Mouse (Mus musculus) lung, embryonic 15.5 days (tissue): ENCODE data around the gene Tmem150c. TPM values are rescaled to one million over a fixed set of nuclear protein-coding genes. Genes with fewer than 3 reads are reported as not detected.
A peak's percentile ranks its signal among the peaks of the same experiment; 100 is the strongest.

Experiments
- ATAC-seq: fragments of 200-750 bp; cut with Nextera tagmentation; 2 replicates; pipeline ENCODE4 v1.8.0; 2017; ENCODE audit warnings: moderate number of reproducible peaks, borderline replicate concordance; ENCODE audit not compliant: low FRiP score, low TSS enrichment; ENCODE audit errors: extremely low read depth
- H3K27ac ChIP-seq: fragments of 300-500 bp; sonication (generic); 2 replicates; pipeline ENCODE4 v1.5.1; 2015; ENCODE audit warnings: moderate library complexity, mild to moderate bottlenecking, inconsistent platforms
- H3K27me3 ChIP-seq: fragments of 300-500 bp; sonication (generic); 2 replicates; pipeline ENCODE4 v1.6.1; 2015; ENCODE audit warnings: inconsistent platforms
- H3K36me3 ChIP-seq: fragments of 300-500 bp; sonication (generic); 2 replicates; pipeline ENCODE4 v1.6.1; 2015; ENCODE audit warnings: inconsistent platforms
- H3K4me1 ChIP-seq: fragments of 300-500 bp; sonication (generic); 2 replicates; pipeline ENCODE4 v1.6.1; 2015; ENCODE audit warnings: inconsistent platforms
- H3K4me2 ChIP-seq: fragments of 300-500 bp; sonication (generic); 2 replicates; pipeline ENCODE4 v1.6.1; 2015; ENCODE audit warnings: inconsistent platforms, mild to moderate bottlenecking, moderate library complexity
- H3K4me3 ChIP-seq: fragments of 300-500 bp; sonication (generic); 2 replicates; pipeline ENCODE4 v1.5.1; 2015; ENCODE audit warnings: mild to moderate bottlenecking, inconsistent platforms
- H3K9ac ChIP-seq: fragments of 300-500 bp; sonication (generic); 2 replicates; pipeline ENCODE4 v1.6.1; 2015; ENCODE audit warnings: inconsistent platforms
- H3K9me3 ChIP-seq: fragments of 300-500 bp; sonication (generic); 2 replicates; pipeline ENCODE4 v1.6.1; 2016; ENCODE audit warnings: inconsistent platforms
- WGBS: fragments of 180-500 bp; shearing (Covaris S2); methylation state at CpG from one replicate; pipeline ENCODE4 v1.1.7; 2015; 5-methylcytosine and 5-hydroxymethylcytosine counted together
- polyA plus RNA-seq: library from polyadenylated mRNA; unstranded; fragments of >200 nt; fragmentation: Nextera tagmentation; extraction: Ambion mirVana; gene quantifications from 2 replicates; pipeline ENCODE4 v1.2.1, GENCODE M21; 2015

Gene Tmem150c
- polyA plus RNA-seq, 1 experiment from 2014 or later, result 7.9 TPM

DNA sequence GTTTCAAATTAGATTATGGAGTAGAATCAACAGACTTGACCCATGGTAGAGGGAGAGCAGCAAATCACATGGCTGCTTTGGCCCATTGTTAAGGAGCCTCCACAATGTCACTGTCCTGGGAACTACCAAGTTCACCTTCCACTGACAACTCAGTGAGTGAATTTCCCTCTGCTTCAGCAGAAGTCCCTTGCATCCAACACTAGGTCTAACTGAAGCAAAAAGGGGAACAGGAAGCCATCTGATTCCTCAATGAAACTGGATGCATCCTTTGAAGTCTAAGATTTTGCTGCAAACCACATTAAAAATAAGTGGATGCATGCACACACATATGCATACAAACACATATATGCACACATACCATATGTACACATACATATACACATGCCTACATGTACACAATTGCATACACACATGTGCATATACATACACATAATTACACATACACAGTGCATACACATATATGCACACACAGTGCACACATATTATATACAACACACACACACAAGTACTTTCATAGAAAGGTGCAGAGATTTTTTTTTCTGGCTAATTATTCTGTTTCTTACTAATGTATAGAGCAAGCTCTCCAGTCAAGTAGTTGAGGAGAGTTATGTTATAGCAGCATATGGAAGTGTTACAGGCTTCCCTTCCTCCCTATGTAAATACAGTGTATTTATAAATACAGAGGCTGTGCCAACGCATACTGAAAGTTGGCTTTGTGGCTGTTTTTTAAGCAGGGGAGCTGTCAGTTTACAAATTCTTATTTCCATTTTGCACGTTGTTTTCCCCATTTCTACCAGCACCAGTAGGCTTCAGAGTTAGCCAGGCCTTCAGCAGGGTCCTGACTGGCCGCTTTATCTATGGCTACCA, 27.7 kb upstream of the Tmem150c start:
- ATAC-seq, result peak; percentile 27; the same call in 1 of the 2 replicates
- Histone ChIP-seq H3K9me3 (no peaks in the 10 kb centered on the region), H3K9ac (no peak overlapping the region), H3K4me3 (no peak overlapping the region), H3K27ac (peak overlapping the region; percentile 74), H3K4me1 (peaks cover 33% of the 10 kb centered on the region), H3K36me3 (no peaks in the 10 kb centered on the region), H3K4me2 (no peak overlapping the region), H3K27me3 (no peaks in the 10 kb centered on the region)
- 37% methylated on average over 3 of the region's 3 CpGs for WGBS

DNA sequence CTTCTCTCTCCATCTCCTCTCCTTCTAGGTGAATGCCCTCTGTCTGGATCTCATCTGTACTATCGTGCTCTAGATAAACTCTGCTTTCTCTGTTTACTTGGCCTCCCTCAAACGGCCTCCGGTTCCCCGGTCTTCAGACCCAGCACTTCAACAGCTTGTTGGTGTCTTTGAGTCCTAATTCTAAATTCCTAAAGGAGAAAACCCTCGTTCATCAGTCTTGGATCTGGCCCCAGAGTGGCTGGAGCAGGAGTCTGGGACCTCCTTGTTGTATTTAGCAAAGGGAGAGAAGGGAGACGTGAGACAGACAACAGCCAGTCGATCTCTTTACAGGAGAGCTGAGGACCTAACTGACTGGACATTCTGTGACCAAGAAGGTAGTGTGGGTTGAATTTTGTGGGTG, 27.0 kb upstream of the Tmem150c start:
- peak overlapping the region; percentile 74 for H3K27ac ChIP-seq
- no peak overlapping the region for H3K9ac ChIP-seq
- no peaks in the 10 kb centered on the region for H3K9me3 ChIP-seq
- peak; percentile 66 for ATAC-seq
- no peak overlapping the region for H3K4me2 ChIP-seq
- no peak overlapping the region for H3K4me3 ChIP-seq
- peaks cover 35% of the 10 kb centered on the region for H3K4me1 ChIP-seq
- no peaks in the 10 kb centered on the region for H3K36me3 ChIP-seq
- H3K27me3 ChIP-seq, result no peaks in the 10 kb centered on the region
- WGBS, result 17% methylated on average over 7 of the region's 7 CpGs

DNA sequence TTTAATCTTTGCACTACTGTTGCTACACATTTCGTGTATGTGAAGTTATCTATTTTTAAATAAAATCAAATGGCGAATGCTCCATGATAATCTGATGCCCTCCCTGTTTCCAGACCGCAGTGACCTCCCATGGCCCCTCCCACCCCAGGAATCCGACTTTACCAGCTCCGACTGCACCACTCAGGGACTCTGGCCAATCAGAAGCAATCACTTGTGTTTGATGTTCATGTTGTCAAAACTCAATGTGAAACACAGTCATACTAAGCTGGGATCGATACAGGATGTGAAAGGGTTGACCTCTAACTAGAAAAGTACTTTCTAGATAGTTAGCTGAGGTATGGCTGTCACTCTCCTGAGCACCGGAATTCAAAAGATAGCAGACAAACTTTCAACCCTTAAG, 26.3 kb upstream of the Tmem150c start:
- WGBS, result 13% methylated on average over 7 of the region's 7 CpGs
- H3K4me2 ChIP-seq, result peak overlapping the region; percentile 6; the same call in 1 of the 2 replicates
- no peak overlapping the region for H3K4me3 ChIP-seq
- H3K9me3 ChIP-seq, result no peaks in the 10 kb centered on the region
- H3K9ac ChIP-seq, result no peak overlapping the region
- no peaks in the 10 kb centered on the region for H3K27me3 ChIP-seq
- H3K36me3 ChIP-seq, result no peaks in the 10 kb centered on the region
- no peak for ATAC-seq
- peak overlapping the region; percentile 74 for H3K27ac ChIP-seq
- H3K4me1 ChIP-seq, result peaks cover 40% of the 10 kb centered on the region

DNA sequence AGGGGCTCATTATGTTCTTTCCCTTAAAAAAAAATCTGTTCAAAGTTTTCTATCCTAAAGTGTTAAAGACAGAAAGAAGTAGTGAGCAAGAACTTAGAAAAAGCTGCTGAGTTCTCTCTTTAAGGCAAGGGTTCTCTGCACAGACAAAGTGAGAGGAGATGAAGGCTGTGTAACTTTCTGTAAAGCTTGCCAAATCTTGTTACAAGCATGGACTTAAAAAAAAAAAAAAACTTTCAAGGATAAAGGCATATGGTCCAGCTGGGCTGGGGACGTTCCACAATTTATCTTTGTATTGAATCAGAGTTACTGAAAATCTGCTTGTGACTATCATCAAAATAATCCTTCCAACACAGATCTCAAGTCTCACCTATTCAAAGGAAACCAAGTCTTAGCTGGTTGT, 21.4 kb upstream of the Tmem150c start:
- Histone ChIP-seq H3K36me3 (no peaks in the 10 kb centered on the region), H3K9ac (no peak overlapping the region), H3K27me3 (no peaks in the 10 kb centered on the region), H3K4me3 (no peak overlapping the region), H3K4me1 (peaks cover 52% of the 10 kb centered on the region), H3K27ac (peak overlapping the region; percentile 71), H3K9me3 (no peaks in the 10 kb centered on the region), H3K4me2 (no peak overlapping the region)
- 38% methylated on average over 1 of the region's 1 CpGs for WGBS
- ATAC-seq, result 0 out of 2 replicates have a peak, but pooled peaks have one; percentile 37

DNA sequence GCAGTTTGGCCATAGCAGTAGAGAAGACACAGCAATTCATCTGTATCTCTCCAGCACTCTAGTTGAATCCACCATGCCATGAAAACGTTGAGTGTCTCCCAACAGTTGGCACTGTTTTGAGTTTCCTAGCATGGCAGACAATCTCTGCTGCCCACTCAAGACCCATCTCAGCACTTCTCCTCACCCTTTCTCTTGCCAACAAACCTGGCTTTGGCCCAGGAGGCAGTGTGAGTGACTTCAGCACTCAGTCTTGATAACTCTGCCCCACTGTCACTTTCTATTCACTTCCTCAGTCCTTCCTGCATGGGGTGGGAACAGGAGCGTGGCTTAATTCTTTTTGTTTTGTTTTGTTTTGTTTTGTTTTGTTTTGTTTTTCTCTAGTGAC, 19.2 kb upstream of the Tmem150c start:
- H3K4me2 ChIP-seq, result no peak overlapping the region
- no peak for ATAC-seq
- no peaks in the 10 kb centered on the region for H3K27me3 ChIP-seq
- peaks cover 38% of the 10 kb centered on the region for H3K4me1 ChIP-seq
- no peak overlapping the region for H3K9ac ChIP-seq
- H3K4me3 ChIP-seq, result no peak overlapping the region
- no peaks in the 10 kb centered on the region for H3K9me3 ChIP-seq
- 50% methylated on average over 2 of the region's 2 CpGs for WGBS
- H3K36me3 ChIP-seq, result no peaks in the 10 kb centered on the region
- H3K27ac ChIP-seq, result no peak overlapping the region

DNA sequence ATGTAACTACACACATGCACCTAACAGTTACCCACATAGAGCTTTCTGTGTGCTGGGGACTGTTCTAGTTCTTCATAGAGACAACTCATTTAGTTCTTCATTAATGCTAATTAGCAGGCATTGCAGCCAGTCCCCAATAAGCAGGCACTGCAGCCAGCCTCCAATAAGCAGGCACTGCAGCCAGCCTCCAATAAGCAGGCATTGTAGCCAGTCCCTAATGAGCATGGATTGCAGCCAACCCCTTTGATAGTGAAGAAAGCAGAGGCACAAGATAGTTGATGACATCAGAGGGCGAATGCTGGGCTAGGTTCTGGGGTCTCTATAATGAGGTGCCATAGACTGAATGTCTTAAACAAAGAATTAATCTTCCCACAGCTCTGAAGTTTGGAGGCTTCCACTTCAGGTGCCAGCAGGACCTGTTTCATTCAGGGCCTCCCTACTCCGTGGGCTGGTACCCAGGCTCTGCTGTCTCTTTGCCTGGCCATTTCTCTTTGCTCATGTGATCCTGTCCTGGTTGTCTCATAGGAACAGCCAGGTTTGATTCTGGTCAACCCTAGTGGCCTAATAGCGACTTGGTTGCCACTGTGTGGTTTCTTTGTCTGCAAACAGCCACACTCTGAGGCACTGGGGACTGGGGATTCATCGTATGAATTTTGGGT, 18.6 kb upstream of the Tmem150c start:
- Histone ChIP-seq H3K9ac (no peak overlapping the region), H3K27ac (no peak overlapping the region), H3K27me3 (no peaks in the 10 kb centered on the region), H3K4me1 (peaks cover 38% of the 10 kb centered on the region), H3K9me3 (no peaks in the 10 kb centered on the region), H3K4me2 (no peak overlapping the region), H3K36me3 (no peaks in the 10 kb centered on the region), H3K4me3 (no peak overlapping the region)
- 63% methylated on average over 4 of the region's 4 CpGs for WGBS
- ATAC-seq, result no peak

DNA sequence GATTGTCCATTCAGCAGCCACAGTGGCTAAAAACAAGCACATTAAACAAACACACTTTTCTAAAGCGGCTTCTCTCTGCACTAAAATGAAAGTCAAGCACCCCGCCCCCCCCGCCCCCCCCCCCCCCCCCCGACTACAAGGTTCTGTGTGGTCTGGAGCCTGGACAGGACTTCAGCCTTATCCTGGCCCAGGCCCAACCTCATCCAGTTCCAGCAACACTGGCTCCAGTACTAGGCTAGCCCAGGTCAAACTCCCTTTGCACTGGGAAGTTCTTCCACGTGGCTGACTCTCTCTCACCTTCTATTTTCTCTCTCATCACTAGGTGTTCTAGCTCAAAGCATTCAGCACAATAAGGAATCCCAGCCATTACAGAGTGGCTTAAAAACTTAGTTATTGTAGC, 17.9 kb upstream of the Tmem150c start:
- 33% methylated on average over 4 of the region's 5 CpGs for WGBS
- H3K4me1 ChIP-seq, result peaks cover 42% of the 10 kb centered on the region
- H3K4me2 ChIP-seq, result no peak overlapping the region
- ATAC-seq, result no peak
- no peaks in the 10 kb centered on the region for H3K9me3 ChIP-seq
- no peak overlapping the region for H3K9ac ChIP-seq
- no peak overlapping the region for H3K27ac ChIP-seq
- H3K27me3 ChIP-seq, result no peaks in the 10 kb centered on the region
- H3K36me3 ChIP-seq, result no peaks in the 10 kb centered on the region
- H3K4me3 ChIP-seq, result no peak overlapping the region

DNA sequence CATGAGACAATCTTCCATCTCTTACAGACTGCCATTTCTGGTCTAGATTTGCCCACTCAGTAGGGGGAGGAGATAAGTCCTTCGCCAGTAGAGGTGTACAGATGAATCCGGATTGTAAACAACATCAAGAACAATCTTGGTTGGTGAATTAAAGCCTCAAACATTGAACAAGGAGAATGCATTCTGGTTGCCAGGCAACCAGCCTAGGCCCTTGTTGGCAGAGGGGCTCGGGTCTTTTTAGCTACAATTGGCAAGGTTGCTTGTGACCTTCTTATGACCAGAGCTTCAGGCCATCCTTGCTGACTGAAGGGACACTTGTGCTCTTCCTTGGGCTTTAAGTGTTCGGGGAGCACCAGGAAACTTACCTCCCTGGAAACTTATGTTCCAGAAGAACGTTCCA, 16.5 kb upstream of the Tmem150c start:
- H3K4me1 ChIP-seq, result peaks cover 36% of the 10 kb centered on the region
- no peaks in the 10 kb centered on the region for H3K27me3 ChIP-seq
- H3K27ac ChIP-seq, result no peak overlapping the region
- no peak overlapping the region for H3K4me3 ChIP-seq
- no peak overlapping the region for H3K9ac ChIP-seq
- no peaks in the 10 kb centered on the region for H3K9me3 ChIP-seq
- ATAC-seq, result no peak
- H3K36me3 ChIP-seq, result no peaks in the 10 kb centered on the region
- WGBS, result 67% methylated on average over 5 of the region's 5 CpGs
- H3K4me2 ChIP-seq, result no peak overlapping the region

DNA sequence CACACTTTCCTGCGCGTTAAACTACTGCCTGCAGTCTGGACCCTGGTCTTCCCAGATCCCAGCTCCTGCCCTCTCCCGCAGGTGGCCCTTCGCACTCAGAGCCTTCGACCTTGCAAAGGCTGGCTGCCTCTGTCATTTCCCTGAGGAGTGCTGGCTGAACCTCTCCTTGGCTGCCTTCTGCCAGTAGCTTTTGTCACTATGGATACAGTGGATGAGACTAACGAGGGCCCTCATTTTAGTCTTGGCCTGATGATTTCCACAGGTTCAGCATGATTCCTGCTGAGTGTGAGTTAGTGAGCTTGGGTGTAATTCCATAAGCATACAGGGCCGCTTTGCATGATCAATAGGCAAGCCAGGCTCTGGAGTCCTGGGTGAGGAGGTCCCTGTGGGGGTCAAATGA, 16.0 kb upstream of the Tmem150c start:
- WGBS, result 74% methylated on average over 7 of the region's 7 CpGs
- Histone ChIP-seq H3K9me3 (no peaks in the 10 kb centered on the region), H3K4me1 (peaks cover 34% of the 10 kb centered on the region), H3K27ac (no peak overlapping the region), H3K9ac (no peak overlapping the region), H3K27me3 (no peaks in the 10 kb centered on the region), H3K36me3 (no peaks in the 10 kb centered on the region), H3K4me2 (no peak overlapping the region), H3K4me3 (no peak overlapping the region)
- no peak for ATAC-seq

DNA sequence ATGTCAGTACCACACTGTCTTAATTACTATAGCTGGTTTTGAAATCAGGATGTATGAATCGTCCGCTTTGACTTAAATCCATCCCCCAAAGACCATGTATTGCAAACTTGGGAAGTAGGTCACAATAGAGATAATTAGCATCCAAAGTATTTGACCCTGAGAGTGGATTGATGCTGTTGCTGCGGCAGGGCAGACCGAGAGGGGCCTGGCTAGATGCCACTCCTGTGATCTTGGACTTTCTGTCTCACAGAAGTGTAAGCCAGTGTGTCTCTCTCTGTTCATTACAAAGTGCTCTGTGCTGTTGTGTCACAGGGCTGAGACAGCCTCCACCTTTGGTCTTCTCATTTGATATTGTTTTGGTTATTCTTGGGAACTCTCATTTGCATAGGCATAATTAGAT, 12.5 kb upstream of the Tmem150c start:
- no peaks in the 10 kb centered on the region for H3K9me3 ChIP-seq
- WGBS, result 48% methylated on average over 4 of the region's 4 CpGs
- H3K9ac ChIP-seq, result no peak overlapping the region
- H3K27ac ChIP-seq, result no peak overlapping the region
- H3K4me3 ChIP-seq, result no peak overlapping the region
- no peak for ATAC-seq
- no peak overlapping the region for H3K4me2 ChIP-seq
- H3K36me3 ChIP-seq, result no peaks in the 10 kb centered on the region
- H3K4me1 ChIP-seq, result peaks cover 8% of the 10 kb centered on the region; the same call in 1 of the 2 replicates
- H3K27me3 ChIP-seq, result no peaks in the 10 kb centered on the region

DNA sequence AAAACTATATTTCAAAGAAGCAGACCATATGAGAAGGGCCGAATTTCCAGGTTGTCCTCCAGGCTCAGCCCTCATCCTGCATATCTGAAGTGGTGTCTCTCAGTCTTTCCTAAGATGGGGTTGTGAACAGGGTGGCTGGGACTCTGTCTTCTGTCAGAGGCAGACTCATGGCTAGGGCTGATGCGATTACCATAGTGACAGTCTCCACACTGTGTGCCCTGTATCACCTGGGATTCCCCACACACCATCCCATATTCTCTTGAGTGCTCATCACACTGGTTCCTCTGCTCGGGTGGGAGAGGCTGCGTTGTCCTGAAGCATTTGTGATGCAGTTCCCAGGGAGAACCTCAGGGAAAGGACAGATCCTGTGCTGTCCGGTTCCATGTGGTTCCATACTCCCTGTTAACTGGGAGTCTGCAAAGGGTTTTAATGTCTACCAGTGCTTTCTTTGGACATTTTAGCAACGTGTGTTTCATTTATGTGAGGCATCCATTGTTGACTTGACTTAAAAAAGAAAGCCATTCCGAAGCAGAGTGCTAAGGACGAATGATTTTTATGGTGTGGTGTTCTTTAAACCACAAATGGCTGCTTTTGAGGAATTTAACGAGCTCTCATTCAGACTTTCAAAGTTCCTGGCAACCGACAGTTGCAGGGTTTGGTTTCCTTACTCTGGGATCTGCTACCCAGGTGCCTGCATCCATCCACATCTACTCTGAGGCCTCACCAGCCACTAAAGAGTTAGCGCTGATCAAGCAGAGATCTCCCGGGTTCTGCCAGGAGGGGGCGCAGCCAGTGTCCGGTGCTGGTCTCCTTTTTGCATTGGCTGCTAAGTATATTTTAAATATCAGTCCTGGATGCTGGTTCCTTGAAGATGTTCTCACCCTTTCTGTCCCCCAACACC, 7.2 kb upstream of the Tmem150c start:
- Histone ChIP-seq H3K9ac (no peak overlapping the region), H3K9me3 (no peaks in the 10 kb centered on the region), H3K4me3 (no peak overlapping the region), H3K36me3 (no peaks in the 10 kb centered on the region), H3K4me2 (no peak overlapping the region), H3K4me1 (peaks cover 5% of the 10 kb centered on the region), H3K27ac (no peak overlapping the region), H3K27me3 (no peaks in the 10 kb centered on the region)
- 53% methylated on average over 14 of the region's 14 CpGs for WGBS
- ATAC-seq, result no peak
